Mouse (Mus musculus) CH12.LX (cell line): ENCODE results near the gene Exoc6. TPM values are rescaled to one million over a fixed set of nuclear protein-coding genes. Genes with fewer than 3 reads are reported as not detected.
A peak's percentile ranks its signal among the peaks of the same experiment; 100 is the strongest.

ENCODE experiments used
- DNase-seq: peaks from one replicate; pipeline ENCODE4 v3.0.0-alpha.2; 2013; ENCODE audit errors: extremely low read depth
- H3K27ac ChIP-seq: 2 replicates; pipeline ENCODE4 v1.5.1; 2012; ENCODE audit warnings: low read depth, mild to moderate bottlenecking, control low read depth, moderate library complexity; ENCODE audit not compliant: insufficient read depth
- H3K27me3 ChIP-seq: replicated peaks from 2 replicates; pipeline ENCODE3; 2012; ENCODE audit warnings: inconsistent platforms
- H3K36me3 ChIP-seq, 2 experiments: replicated peaks in 1 of 2; 2 replicates each; pipeline versions ENCODE3 to v1.6.1; 2012; ENCODE audit warnings: inconsistent platforms in 1 of 2, low read length in 1 of 2, mild to moderate bottlenecking in 1 of 2, mixed read lengths in 1 of 2, moderate library complexity in 1 of 2; ENCODE audit not compliant: control insufficient read depth in 1 of 2, insufficient read depth in 1 of 2
- H3K4me1 ChIP-seq, 2 experiments: 2 replicates each; pipeline ENCODE4 v1.6.1; 2012; ENCODE audit warnings: inconsistent platforms in 1 of 2, moderate library complexity in 1 of 2; ENCODE audit not compliant: insufficient read depth in 2 of 2, control insufficient read depth in 1 of 2
- H3K4me2 ChIP-seq: 2 replicates; pipeline ENCODE4 v1.6.1; 2012; ENCODE audit warnings: low read depth, mild to moderate bottlenecking, control low read depth; ENCODE audit not compliant: poor library complexity, insufficient read depth, severe bottlenecking
- H3K4me3 ChIP-seq, 3 experiments: fragments of 150-350 bp in 1 of 3; sonication (generic) in 1 of 3; replicated peaks in 1 of 3; 2 replicates each; pipeline versions ENCODE3 to v1.5.1; 2011 to 2012; ENCODE audit warnings: low read depth in 2 of 3, low read length in 2 of 3, mild to moderate bottlenecking in 2 of 3, moderate library complexity in 2 of 3, control low read depth in 1 of 3, improper control_type of control experiment in 1 of 3, inconsistent platforms in 1 of 3, mixed read lengths in 1 of 3; ENCODE audit not compliant: poor library complexity in 1 of 3
- H3K79me2 ChIP-seq: replicated peaks from 2 replicates; pipeline ENCODE4 v1.6.1; 2012; ENCODE audit warnings: mild to moderate bottlenecking, moderate library complexity; ENCODE audit not compliant: control insufficient read depth, poor library complexity, insufficient read depth, severe bottlenecking; ENCODE audit errors: extremely low read depth
- H3K9ac ChIP-seq: 2 replicates; pipeline ENCODE4 v1.6.1; 2012; ENCODE audit warnings: low read depth, mild to moderate bottlenecking, control low read depth, moderate library complexity; ENCODE audit not compliant: insufficient read depth
- H3K9me3 ChIP-seq: replicated peaks from 2 replicates; pipeline ENCODE3; 2012; ENCODE audit warnings: low read length, inconsistent platforms, mixed read lengths
- BHLHE40 ChIP-seq: IDR thresholded peaks from 2 replicates; pipeline ENCODE4 v1.6.1; 2011; ENCODE audit warnings: mild to moderate bottlenecking, low read depth, low read length, improper control_type of control experiment
- CHD1 ChIP-seq: IDR thresholded peaks from 2 replicates; pipeline ENCODE4 v1.6.1; 2012; ENCODE audit warnings: low read depth, low read length, improper control_type of control experiment, inconsistent platforms
- EP300 ChIP-seq: IDR thresholded peaks from 2 replicates; pipeline ENCODE4 v1.6.1; 2011; ENCODE audit warnings: low read length, improper control_type of control experiment
- ETS1 ChIP-seq: conservative IDR thresholded peaks from 2 replicates; pipeline ENCODE4 v1.6.1; 2012; ENCODE audit warnings: low read depth, mild to moderate bottlenecking, inconsistent platforms, low read length, improper control_type of control experiment, moderate library complexity
- IRF4 ChIP-seq: IDR thresholded peaks from 2 replicates; pipeline ENCODE4 v1.6.1; 2014; ENCODE audit warnings: low read depth, mild to moderate bottlenecking, inconsistent platforms, low read length, improper control_type of control experiment
- MAZ ChIP-seq: IDR thresholded peaks from 2 replicates; pipeline ENCODE4 v1.6.1; 2012; ENCODE audit warnings: low read depth, mild to moderate bottlenecking, inconsistent platforms, low read length, improper control_type of control experiment, moderate library complexity
- MEF2A ChIP-seq: IDR thresholded peaks from 2 replicates; pipeline ENCODE4 v1.6.1; 2014; ENCODE audit warnings: low read depth, mild to moderate bottlenecking, inconsistent platforms, low read length, improper control_type of control experiment, borderline replicate concordance
- PAX5 ChIP-seq: IDR thresholded peaks from 2 replicates; pipeline ENCODE4 v1.6.1; 2012; ENCODE audit warnings: low read length, inconsistent platforms, mixed read lengths
- POLR2A ChIP-seq: IDR thresholded peaks from 2 replicates; pipeline ENCODE4 v1.6.1; 2011; ENCODE audit warnings: low read depth, mild to moderate bottlenecking, improper control_type of control experiment, low read length
- POLR2AphosphoS2 ChIP-seq: IDR thresholded peaks from 2 replicates; pipeline ENCODE4 v1.6.1; 2011; ENCODE audit warnings: low read depth, low read length, improper control_type of control experiment
- RCOR1 ChIP-seq: conservative IDR thresholded peaks from 2 replicates; pipeline ENCODE4 v1.6.1; 2012; ENCODE audit warnings: low read depth, mild to moderate bottlenecking, inconsistent platforms, low read length, improper control_type of control experiment
- SMC3 ChIP-seq: IDR thresholded peaks from 2 replicates; pipeline ENCODE4 v1.6.1; 2011; ENCODE audit warnings: low read depth, low read length, improper control_type of control experiment
- ZC3H11A ChIP-seq: IDR thresholded peaks from 2 replicates; pipeline ENCODE4 v1.6.1; 2012; ENCODE audit warnings: low read depth, mild to moderate bottlenecking, inconsistent platforms, low read length, improper control_type of control experiment
- ZNF384 ChIP-seq: IDR thresholded peaks from 2 replicates; pipeline ENCODE4 v1.6.1; 2012; ENCODE audit warnings: low read depth, low read length, improper control_type of control experiment, inconsistent platforms
- dilution Hi-C: fragments of 300-500 bp; cut with MboI; formaldehyde crosslinking; loops from 2 replicates; pipeline ENCODE4 v1.14.3; 2020; ENCODE audit warnings: low sequenced_read_pairs; ENCODE audit not compliant: extremely low pct_unique_long_range_greater_than_20kb, extremely low pct_ligation_motif_present
- in situ Hi-C: fragments of 300-500 bp; cut with MboI; formaldehyde crosslinking; loops from 3 replicates; pipeline ENCODE4 v1.14.3; 2019; ENCODE audit warnings: low sequenced_read_pairs, low pct_ligation_motif_present, low pct_unique_long_range_greater_than_20kb, mixed read lengths
- polyA plus RNA-seq: library from polyadenylated mRNA; unstranded; fragments of >175 nt; gene quantifications from 2 replicates; pipeline ENCODE4 v1.2.1, GENCODE M21; 2012; ENCODE audit warnings: low read depth; ENCODE audit not compliant: insufficient read length
- total RNA-seq, 2 experiments: library from RNA; depleted of rRNA; stranded (reverse); fragments of 300-350 nt in 1 of 2; fragments of >200 nt in 1 of 2; gene quantifications; 2 replicates each; pipeline ENCODE4 v1.2.3; 2012 to 2014

The Exoc6 gene
- total and polyA plus RNA-seq, 3 experiments, result 8.0 to 18.5 (median 12.1) TPM

DNA sequence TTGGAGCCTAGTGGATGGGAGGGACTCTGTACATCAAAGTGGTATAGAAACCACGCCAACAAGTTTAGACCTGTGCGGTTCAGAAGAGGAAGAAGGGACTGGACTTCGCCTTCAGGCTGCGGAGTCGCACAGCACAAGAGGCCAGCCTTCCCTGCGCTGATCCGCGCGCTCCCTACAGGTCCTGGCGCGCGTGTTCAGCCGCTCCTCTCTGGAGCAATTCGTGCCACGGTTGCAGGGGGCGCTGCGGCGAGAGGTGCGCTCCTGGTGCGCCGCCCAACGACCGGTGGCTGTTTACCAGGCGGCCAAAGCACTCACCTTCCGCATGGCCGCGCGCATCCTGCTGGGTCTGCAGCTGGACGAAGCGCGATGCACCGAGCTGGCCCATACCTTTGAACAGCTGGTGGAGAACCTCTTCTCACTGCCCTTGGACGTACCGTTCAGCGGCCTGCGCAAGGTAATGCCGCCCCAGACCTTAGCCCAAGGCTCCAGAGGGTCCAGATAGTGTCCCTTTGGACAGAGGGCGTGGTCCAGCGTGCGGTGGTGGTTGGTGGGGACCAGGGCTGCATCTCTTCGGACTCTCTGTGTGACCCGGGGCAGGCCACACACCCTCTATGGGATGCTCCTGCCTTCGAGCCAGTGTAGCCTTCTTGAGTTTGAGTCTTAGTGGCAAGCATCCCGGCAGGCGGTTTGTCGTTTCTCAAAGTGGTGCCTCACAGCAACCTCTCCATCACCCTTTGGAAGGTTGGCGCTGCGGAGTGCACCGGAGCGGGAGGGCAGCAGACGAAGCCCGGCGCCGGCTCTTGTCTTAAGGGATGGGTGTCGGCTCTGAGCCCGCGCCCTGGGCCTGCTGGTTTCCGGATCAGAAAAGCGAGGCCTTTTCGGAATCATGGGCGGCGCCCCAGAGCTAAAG lies 137.0 kb downstream of the Exoc6 start:
- no peak for TF ChIP-seq ZC3H11A
- no peak for TF ChIP-seq POLR2AphosphoS2
- no peak for TF ChIP-seq MEF2A
- no peak for TF ChIP-seq PAX5
- no peak for TF ChIP-seq MAZ
- Histone ChIP-seq H3K79me2 (no peaks in the 10 kb centered on the region), H3K27me3 (no peaks in the 10 kb centered on the region), H3K27ac (no peak overlapping the region), H3K36me3 (peaks cover 0 to 30% of the 10 kb centered on the region in 2 experiments), H3K9me3 (no peaks in the 10 kb centered on the region), H3K4me2 (no peak overlapping the region), H3K9ac (no peak overlapping the region), H3K4me3 (no peak overlapping the region), H3K4me1 (peaks cover 8 to 34% of the 10 kb centered on the region in 2 experiments)
- dilution Hi-C loops (no loop called here), in situ Hi-C loops (no loop called here)
- no peak for DNase-seq

- H3K9ac ChIP-seq, result no peak overlapping the region
- no peaks in the 10 kb centered on the region for H3K9me3 ChIP-seq
- H3K27ac ChIP-seq, result no peak overlapping the region
- peak; percentile 21 for DNase-seq
- no peak overlapping the region for H3K4me2 ChIP-seq
- H3K27me3 ChIP-seq, result no peaks in the 10 kb centered on the region
- no peak overlapping the region for H3K4me3 ChIP-seq
- TF ChIP-seq RCOR1 (no peak), CHD1 (no peak), EP300 (peak; percentile 37; the same call in 1 of the 2 replicates), ZC3H11A (no peak), POLR2A (no peak), ZNF384 (no peak), ETS1 (no peak; the same call in 1 of the 2 replicates), SMC3 (no peak), BHLHE40 (peak; percentile 81), IRF4 (no peak)
- in situ Hi-C loops, result no loop called here
- peaks cover 0 to 25% of the 10 kb centered on the region in 2 experiments for H3K36me3 ChIP-seq
- dilution Hi-C loops, result no loop called here
- no peaks in the 10 kb centered on the region for H3K79me2 ChIP-seq
- H3K4me1 ChIP-seq, result peaks cover 8 to 35% of the 10 kb centered on the region in 2 experiments
Observed at GRCm38 (mm10) chr19:37689478-37689877, 139.3 kb downstream of the Exoc6 start.
